Mouse (Mus musculus): ENCODE data around the gene Lsm14a. TPM values are rescaled to one million over a fixed set of nuclear protein-coding genes. Genes with fewer than 3 reads are reported as not detected.

Gene Lsm14a
- total RNA-seq (2021): 100 to 1,000 TPM; 134 TPM
- long read RNA-seq, experiment 1, transcript Lsm14a-201 (11 exons, 2,944 nt): major isoform, 6 of 31 reads
- long read RNA-seq, experiment 1, partial matches to known transcripts: 0 of 31 reads
- long read RNA-seq, experiment 1, other reads (novel, unspliced or antisense): 25 of 31 reads
- long read RNA-seq, experiment 2, transcript Lsm14a-201 (11 exons, 2,944 nt): major isoform, 58 of 172 reads
- long read RNA-seq, experiment 2, partial matches to known transcripts: 4 of 172 reads
- long read RNA-seq, experiment 2, other reads (novel, unspliced or antisense): 110 of 172 reads

GRCm38 (mm10) chr7:34393215-34393614 lies at the start of gene Lsm14a:
Gene Lsm14a, minus strand, starts transcription at chr7:34393315.
- DNase-seq (ENCODE audit: low spot score in 2 of 2): no peak

- DNase-seq (ENCODE audit: low spot score in 2 of 2): no peak
Measured at GRCm38 (mm10) chr7:34438903-34439302, 45.8 kb upstream of the Lsm14a start.

- no peak for DNase-seq (ENCODE audit: low spot score in 2 of 2)
Measured at GRCm38 (mm10) chr7:34433597-34433996, 40.5 kb upstream of the Lsm14a start.

GRCm38 (mm10) chr7:34421201-34421600 lies 28.1 kb upstream of the Lsm14a start:
- no peak for DNase-seq (ENCODE audit: low spot score in 2 of 2)

GRCm38 (mm10) chr7:34407492-34407891 lies 14.4 kb upstream of the Lsm14a start:
- DNase-seq (ENCODE audit: low spot score in 2 of 2): peak in 1 of 2 experiments; percentile 19

- no peak for DNase-seq (ENCODE audit: low spot score in 2 of 2)
Measured at GRCm38 (mm10) chr7:34403876-34404275, 10.8 kb upstream of the Lsm14a start.

GRCm38 (mm10) chr7:34400070-34400469 lies 7.0 kb upstream of the Lsm14a start:
- DNase-seq (ENCODE audit: low spot score in 2 of 2): no peak

- no peak for DNase-seq (ENCODE audit: low spot score in 2 of 2)
Measured at GRCm38 (mm10) chr7:34398831-34399230, 5.7 kb upstream of the Lsm14a start.

GRCm38 (mm10) chr7:34396791-34397190 lies 3.7 kb upstream of the Lsm14a start:
- DNase-seq (ENCODE audit: low spot score in 2 of 2): no peak

- DNase-seq (ENCODE audit: low spot score in 2 of 2): no peak
Measured at GRCm38 (mm10) chr7:34395761-34396160, 2.6 kb upstream of the Lsm14a start.

GRCm38 (mm10) chr7:34394636-34395035 lies 1.5 kb upstream of the Lsm14a start:
- no peak for DNase-seq (ENCODE audit: low spot score in 2 of 2)

- no peak for DNase-seq (ENCODE audit: low spot score in 2 of 2)
Measured at GRCm38 (mm10) chr7:34394091-34394490, 976 bp upstream of the Lsm14a start.

GRCm38 (mm10) chr7:34392335-34392734 lies 780 bp downstream of the Lsm14a start:
- no peak for DNase-seq (ENCODE audit: low spot score in 2 of 2)

- DNase-seq (ENCODE audit: low spot score in 2 of 2): no peak
Measured at GRCm38 (mm10) chr7:34391711-34392110, 1.4 kb downstream of the Lsm14a start.

GRCm38 (mm10) chr7:34390834-34391155 lies 2.3 kb downstream of the Lsm14a start:
- no peak for DNase-seq (ENCODE audit: low spot score in 2 of 2)

GRCm38 (mm10) chr7:34390111-34390833 lies 2.8 kb downstream of the Lsm14a start:
- DNase-seq (ENCODE audit: low spot score in 2 of 2): no peak

GRCm38 (mm10) chr7:34389277-34390085 lies 3.6 kb downstream of the Lsm14a start:
- peak; percentile 85 to 92 for DNase-seq (ENCODE audit: low spot score in 2 of 2)

- peak; percentile 49 to 51 for DNase-seq (ENCODE audit: low spot score in 2 of 2)
Measured at GRCm38 (mm10) chr7:34388445-34389276, 4.5 kb downstream of the Lsm14a start.

- no peak for DNase-seq (ENCODE audit: low spot score in 2 of 2)
Measured at GRCm38 (mm10) chr7:34387784-34388444, 5.2 kb downstream of the Lsm14a start.

- no peak for DNase-seq (ENCODE audit: low spot score in 2 of 2)
Measured at GRCm38 (mm10) chr7:34382803-34383202, 10.3 kb downstream of the Lsm14a start.

Data from adrenal gland, postnatal 4 days (tissue).